Mouse (Mus musculus) retina, adult 2 months (tissue): ENCODE data around the gene Cmbl.
A peak's percentile ranks its signal among the peaks of the same experiment; 100 is the strongest.

Experiments
- DNase-seq: peaks from one replicate; pipeline ENCODE4 v3.0.0-alpha.2; 2012; ENCODE audit warnings: low read depth, low spot score

Gene Cmbl

GRCm38 (mm10) chr15:31565184-31565583 lies at the start of gene Cmbl:
TSS of gene Cmbl (plus strand) at chr15:31565389.
- no peak for DNase-seq

DNA sequence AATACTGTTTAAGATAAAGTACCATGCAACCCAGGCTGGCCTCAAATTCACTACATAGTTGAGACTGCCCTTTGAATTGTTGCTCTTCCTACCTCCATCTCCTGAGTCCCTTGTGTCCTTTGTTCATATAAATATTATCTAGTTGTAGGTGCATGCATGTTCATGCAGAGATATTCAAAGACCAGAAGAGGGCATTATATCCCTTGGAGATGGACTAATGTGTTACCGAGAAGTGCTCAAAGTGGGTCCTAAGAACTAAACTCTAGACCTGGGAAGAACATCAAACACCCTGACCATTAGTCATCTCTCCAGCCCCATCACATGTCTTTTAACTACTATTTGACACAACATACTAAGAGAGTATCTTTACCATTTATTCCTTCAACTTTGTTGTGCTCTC lies 48.0 kb upstream of the Cmbl start:
- DNase-seq = no peak

DNA sequence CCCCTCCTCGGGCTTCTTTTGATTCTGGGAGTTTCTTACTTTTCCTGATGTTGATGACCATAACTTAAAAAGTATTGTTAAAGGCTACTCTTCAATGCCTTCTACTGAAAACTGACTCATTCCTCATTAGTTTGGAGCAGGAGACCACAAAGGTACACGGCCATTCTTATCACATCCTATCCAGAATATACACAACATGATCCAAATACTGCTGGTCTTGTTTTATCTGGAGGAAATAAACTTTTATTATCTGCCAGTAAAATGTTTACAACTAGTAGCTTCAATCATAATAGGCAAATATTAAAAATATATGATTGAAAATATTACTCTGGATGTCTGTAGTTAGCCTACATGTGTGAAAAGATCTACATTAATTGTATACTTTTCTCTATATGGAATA lies 46.8 kb upstream of the Cmbl start:
- no peak for DNase-seq

GRCm38 (mm10) chr15:31519000-31519399 lies 46.2 kb upstream of the Cmbl start:
- DNase-seq = no peak

DNA sequence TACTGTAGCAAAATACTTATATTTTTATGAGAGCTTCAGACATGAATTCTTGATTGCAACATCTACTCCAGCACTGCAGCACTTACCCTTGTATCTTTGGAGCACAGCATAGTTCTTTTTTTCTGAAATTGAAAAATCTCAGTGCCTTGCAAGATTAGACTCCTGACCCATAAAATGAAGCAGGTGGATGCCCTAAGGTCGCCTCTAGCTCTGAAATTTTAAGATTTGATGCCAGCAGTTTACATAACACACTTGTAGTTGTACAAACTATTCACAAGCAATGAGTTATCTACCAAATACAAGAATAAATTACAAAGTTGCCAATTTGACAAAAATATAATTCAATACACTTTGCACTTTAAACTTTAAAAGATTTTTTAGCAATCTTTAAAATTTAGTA lies 38.7 kb upstream of the Cmbl start:
- no peak for DNase-seq

- no peak for DNase-seq
Measured at GRCm38 (mm10) chr15:31528477-31528876, 36.7 kb upstream of the Cmbl start.

- DNase-seq = no peak
Measured at GRCm38 (mm10) chr15:31529103-31529502, 36.1 kb upstream of the Cmbl start.

GRCm38 (mm10) chr15:31529811-31530658 lies 35.2 kb upstream of the Cmbl start:
- DNase-seq = no peak

GRCm38 (mm10) chr15:31530659-31531445 lies 34.3 kb upstream of the Cmbl start, which contains the start of gene March6:
TSS of gene March6 (minus strand) at chr15:31531053.
- peak; percentile 76 for DNase-seq

GRCm38 (mm10) chr15:31531446-31532330 lies 33.5 kb upstream of the Cmbl start:
- DNase-seq = peak; percentile 25

GRCm38 (mm10) chr15:31532331-31533021 lies 32.7 kb upstream of the Cmbl start:
- DNase-seq = no peak

- DNase-seq = no peak
Measured at GRCm38 (mm10) chr15:31533529-31533928, 31.7 kb upstream of the Cmbl start.

DNA sequence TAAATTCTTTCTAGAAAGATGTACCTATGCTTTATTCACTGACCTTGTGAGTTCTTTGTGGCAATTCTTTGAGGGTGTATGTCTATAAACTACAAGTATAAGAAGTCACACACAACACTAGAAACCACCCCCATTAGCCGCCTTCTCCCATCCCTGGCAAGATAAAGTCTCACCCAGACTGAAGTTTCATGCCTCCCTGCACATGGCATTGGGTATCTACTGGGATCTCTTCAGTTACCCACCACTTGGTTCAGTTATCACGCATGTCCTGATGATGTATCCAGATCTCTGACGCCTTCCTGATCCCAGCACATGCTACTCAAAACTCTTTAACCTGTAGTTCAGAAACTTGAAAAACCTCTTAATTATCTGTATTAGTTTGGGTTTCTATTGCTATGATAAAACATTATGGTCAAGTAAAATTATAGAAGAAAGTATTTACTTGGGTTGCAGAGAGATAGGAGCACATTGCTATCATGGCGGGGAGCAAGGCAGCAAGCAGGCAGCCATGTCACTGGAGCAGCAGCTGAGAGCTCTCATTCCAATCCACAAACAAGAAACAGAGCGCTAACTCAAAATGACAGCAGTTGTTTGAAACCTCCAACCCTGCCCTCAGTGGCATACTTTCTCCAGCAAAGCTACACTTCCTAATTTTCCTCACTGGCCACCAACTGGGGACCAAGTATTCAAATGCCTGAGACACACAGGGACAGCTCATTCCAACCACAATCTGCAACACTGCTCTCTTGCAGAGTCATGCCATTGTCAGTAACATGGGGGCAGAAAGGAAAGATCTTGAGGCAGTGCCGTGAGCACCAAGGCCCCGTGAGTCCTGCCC lies 30.5 kb upstream of the Cmbl start:
- DNase-seq = no peak

DNA sequence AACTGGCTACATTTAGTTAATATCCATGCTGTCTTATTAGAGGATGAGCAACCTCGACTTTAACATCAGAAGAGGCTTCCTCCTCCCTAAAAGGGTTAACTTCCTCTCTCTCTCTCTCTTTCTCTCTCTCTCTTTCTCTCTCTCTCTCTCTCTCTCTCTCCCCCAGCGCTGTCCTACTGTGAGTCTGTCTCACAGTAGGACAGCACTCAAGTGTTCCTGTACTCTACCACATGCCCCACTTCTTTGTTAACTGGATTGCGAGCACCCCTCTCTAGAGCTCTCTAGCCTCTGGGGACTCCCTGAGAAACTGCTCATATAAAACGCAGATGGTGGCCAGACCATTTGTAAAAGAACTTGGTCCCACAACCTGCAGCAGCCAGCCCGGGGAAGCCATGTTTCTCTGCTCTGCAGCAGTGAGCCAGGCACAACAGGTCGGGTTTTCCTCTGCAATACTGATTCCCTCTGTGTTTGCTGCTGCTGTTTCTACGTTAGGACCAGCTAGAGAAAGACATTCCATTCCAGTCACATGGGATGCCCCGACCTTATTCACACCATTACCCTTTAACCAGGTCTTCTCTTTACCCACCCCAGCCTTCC lies 29.8 kb upstream of the Cmbl start:
- no peak for DNase-seq

DNA sequence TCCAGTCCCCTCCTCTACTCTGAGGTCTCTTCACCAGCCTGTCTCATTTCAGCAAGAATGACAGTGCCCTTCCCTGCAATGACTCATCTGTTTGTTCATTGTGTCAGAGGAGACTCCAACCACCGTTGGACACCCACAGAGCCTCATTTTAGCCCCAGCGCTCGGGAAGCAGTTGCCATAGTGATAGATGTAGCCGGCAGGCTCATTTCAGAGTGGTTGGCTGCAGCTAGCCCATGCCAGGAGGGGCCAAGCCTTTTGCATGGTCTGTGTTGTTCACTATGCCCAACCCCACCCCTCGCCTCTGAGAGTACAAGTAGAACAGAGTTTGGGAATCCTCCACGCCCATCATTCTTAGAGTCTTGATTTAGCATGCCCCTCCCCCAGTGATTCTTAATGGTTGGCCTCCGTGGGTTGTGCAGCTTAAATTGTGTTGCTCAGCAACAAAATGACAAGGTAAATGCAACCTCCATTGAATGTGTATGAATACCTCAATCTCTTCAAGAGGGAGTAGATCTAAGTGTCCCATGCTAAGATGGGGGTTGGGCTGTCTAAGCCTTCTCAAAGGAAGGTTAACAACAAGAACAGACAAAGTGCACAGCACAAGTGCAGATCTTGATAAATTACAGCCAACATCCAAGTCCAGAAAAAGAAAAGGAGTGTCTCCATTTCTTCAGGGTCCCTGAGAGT lies 29.0 kb upstream of the Cmbl start:
- DNase-seq = no peak

DNA sequence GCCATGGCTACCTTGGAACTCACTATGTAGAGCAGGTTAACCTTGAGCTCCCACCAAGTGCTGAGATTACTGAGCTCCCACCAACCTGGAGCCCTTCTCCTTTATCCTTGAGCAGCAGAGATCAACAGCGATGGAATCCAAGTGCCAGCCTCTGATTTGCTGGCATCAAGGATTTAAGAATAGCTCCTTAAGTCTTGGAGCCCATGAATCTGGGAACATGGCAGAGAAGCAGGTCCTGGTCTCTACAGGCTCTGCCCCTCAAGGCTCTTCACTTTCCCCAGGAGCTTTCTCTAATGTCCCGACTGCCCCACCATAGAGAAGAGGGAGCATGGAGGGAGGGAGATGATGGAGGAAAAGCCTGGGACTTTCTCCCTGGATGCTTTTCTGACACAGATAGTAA lies 27.5 kb upstream of the Cmbl start:
- no peak for DNase-seq

DNA sequence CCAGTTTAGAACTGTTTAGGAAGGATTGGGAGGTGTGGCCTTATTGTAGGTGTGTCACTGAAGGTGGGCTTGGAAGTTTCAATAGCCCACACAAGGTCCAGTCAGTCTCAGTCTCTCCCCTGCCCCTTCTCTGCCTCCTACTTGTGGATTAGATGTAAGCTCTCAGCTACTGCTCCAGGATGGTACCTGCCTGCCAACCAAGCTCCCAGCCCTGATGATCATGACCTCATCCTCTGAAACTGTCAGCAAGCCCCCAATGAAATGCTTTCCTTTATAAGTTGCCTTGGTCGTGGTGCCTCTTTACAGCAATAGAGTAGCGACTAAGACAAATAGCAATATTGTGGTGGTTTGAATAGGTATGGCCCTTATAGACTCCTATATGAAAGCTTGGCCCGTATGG lies 26.8 kb upstream of the Cmbl start:
- no peak for DNase-seq

DNA sequence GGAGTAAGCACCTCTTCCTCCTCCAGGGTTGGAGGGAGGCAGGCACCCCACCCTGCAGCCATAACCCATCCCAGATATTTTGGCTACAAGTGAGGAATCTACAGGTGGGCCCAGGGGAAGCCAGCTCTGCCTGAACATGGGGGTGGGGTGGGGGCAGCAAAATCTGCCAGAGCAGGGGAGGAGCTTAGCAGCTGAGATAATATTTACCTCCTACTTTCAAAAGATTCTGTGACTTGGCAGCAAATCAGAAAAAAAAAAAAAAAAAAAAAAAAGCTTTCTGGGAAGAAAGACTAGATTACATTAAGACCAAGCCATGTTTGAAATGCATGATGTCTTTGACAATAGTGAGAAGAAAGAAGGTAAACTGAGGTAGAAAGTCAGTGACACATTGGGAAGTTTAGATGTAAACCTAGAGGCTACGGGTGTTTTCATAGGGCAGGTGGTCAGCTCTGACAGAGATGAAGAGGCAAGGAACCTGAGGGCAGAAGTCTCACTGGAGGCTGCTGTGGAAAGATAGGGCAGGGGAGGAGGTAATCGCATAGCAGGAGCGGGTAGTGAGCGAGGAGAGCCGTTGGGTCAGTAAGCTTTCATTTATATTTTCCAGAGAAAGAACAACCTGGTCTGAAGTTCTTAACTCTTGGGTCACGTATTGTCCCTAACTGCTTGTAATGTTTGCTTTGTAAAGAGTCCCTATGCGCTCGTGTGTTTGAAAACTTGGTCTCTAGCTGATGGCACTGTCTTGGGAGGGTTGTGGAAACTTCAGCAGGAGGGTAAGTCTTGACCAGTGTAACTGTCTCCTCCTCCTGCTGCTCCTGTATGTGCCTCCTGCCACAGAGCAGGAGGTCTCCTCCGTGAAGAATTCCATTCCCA lies 25.3 kb upstream of the Cmbl start:
- DNase-seq = no peak

- DNase-seq = no peak
Measured at GRCm38 (mm10) chr15:31540513-31540802, 24.7 kb upstream of the Cmbl start.
